Mouse (Mus musculus) lung, embryonic 14.5 days (tissue): ENCODE measurements around the gene Zfp853. TPM values are rescaled to one million over a fixed set of nuclear protein-coding genes. Genes with fewer than 3 reads are reported as not detected.

Source experiments
- ATAC-seq: fragments of 200-750 bp; cut with Nextera tagmentation; 2 replicates; pipeline ENCODE4 v1.8.0; 2017; ENCODE audit warnings: mild to moderate bottlenecking, moderate TSS enrichment, moderate library complexity; ENCODE audit not compliant: insufficient read depth
- DNase-seq: peaks from one replicate; pipeline ENCODE4 v3.0.0-alpha.2; 2015
- H3K27ac ChIP-seq: fragments of 300-500 bp; sonication (generic); 2 replicates; pipeline ENCODE4 v1.5.1; 2014; ENCODE audit warnings: low read depth, mild to moderate bottlenecking, moderate library complexity
- H3K27me3 ChIP-seq: fragments of 300-500 bp; sonication (generic); 2 replicates; pipeline ENCODE4 v1.6.1; 2014; ENCODE audit warnings: low read length, control low read depth; ENCODE audit not compliant: insufficient read depth
- H3K36me3 ChIP-seq: fragments of 300-500 bp; sonication (generic); 2 replicates; pipeline ENCODE4 v1.6.1; 2014; ENCODE audit warnings: control low read depth; ENCODE audit not compliant: insufficient read depth
- H3K4me1 ChIP-seq: fragments of 300-500 bp; sonication (generic); 2 replicates; pipeline ENCODE4 v1.6.1; 2014; ENCODE audit warnings: antibody characterized with exemption, control low read depth; ENCODE audit not compliant: insufficient read depth
- H3K4me2 ChIP-seq: fragments of 300-500 bp; sonication (generic); 2 replicates; pipeline ENCODE4 v1.6.1; 2014; ENCODE audit warnings: mild to moderate bottlenecking
- H3K4me3 ChIP-seq: fragments of 300-500 bp; sonication (generic); 2 replicates; pipeline ENCODE4 v1.5.1; 2014; ENCODE audit warnings: low read depth, low read length
- H3K9ac ChIP-seq: fragments of 300-500 bp; sonication (generic); 2 replicates; pipeline ENCODE4 v1.6.1; 2014
- H3K9me3 ChIP-seq: fragments of 300-500 bp; sonication (generic); 2 replicates; pipeline ENCODE4 v1.6.1; 2016; ENCODE audit warnings: low read depth, low read length, control low read depth
- CTCF ChIP-seq: IDR thresholded peaks from 2 replicates; pipeline ENCODE4 v1.5.1; 2016; ENCODE audit warnings: antibody characterized with exemption, low read depth
- WGBS: fragments of 180-500 bp; shearing (Covaris S2); extraction: QIAGEN DNeasy Blood & Tissue Kit; methylation state at CpG from one replicate; pipeline ENCODE4 v1.1.7; 2014; 5-methylcytosine and 5-hydroxymethylcytosine counted together
- polyA plus RNA-seq: library from polyadenylated mRNA; unstranded; fragments of >200 nt; fragmentation: Nextera tagmentation; extraction: Ambion mirVana; gene quantifications from 2 replicates; pipeline ENCODE4 v1.2.1, GENCODE M21; 2014

Gene Zfp853
- polyA plus RNA-seq, 1 experiment from 2014 or later, result not detected

GRCm38 (mm10) chr5:143253881-143254486 lies 39.4 kb downstream of the Zfp853 start:
- Histone ChIP-seq H3K36me3 (peaks cover 22% of the 10 kb centered on the region; the same call in 1 of the 2 replicates), H3K27me3 (peaks cover 75% of the 10 kb centered on the region), H3K9ac (no peak overlapping the region), H3K9me3 (no peaks in the 10 kb centered on the region), H3K4me1 (no peaks in the 10 kb centered on the region), H3K4me2 (peak overlapping the region; percentile 78), H3K4me3 (peak overlapping the region; percentile 45), H3K27ac (no peak overlapping the region)
- ATAC-seq (peak; percentile 39; the same call in 1 of the 2 replicates), DNase-seq (peak; percentile 36)
- 12% methylated on average over 69 of the region's 81 CpGs for WGBS
- no peak for TF ChIP-seq CTCF

GRCm38 (mm10) chr5:143253186-143253880 lies 40.1 kb downstream of the Zfp853 start:
- TF ChIP-seq CTCF, result no peak
- H3K27me3 ChIP-seq, result peaks cover 73% of the 10 kb centered on the region
- no peaks in the 10 kb centered on the region for H3K9me3 ChIP-seq
- no peak overlapping the region for H3K27ac ChIP-seq
- peaks cover 28% of the 10 kb centered on the region; the same call in 1 of the 2 replicates for H3K36me3 ChIP-seq
- H3K4me3 ChIP-seq, result peak overlapping the region; percentile 45
- H3K4me1 ChIP-seq, result no peaks in the 10 kb centered on the region
- no peak overlapping the region for H3K9ac ChIP-seq
- ATAC-seq (peak; percentile 20; the same call in 1 of the 2 replicates), DNase-seq (peak; percentile 42)
- H3K4me2 ChIP-seq, result peak overlapping the region; percentile 78
- WGBS, result 8% methylated on average over 101 of the region's 103 CpGs

GRCm38 (mm10) chr5:143252791-143253185 lies 40.6 kb downstream of the Zfp853 start:
- no peak overlapping the region for H3K9ac ChIP-seq
- no peak overlapping the region for H3K27ac ChIP-seq
- no peak for TF ChIP-seq CTCF
- H3K36me3 ChIP-seq, result peaks cover 33% of the 10 kb centered on the region; the same call in 1 of the 2 replicates
- peaks cover 69% of the 10 kb centered on the region for H3K27me3 ChIP-seq
- H3K4me3 ChIP-seq, result peak overlapping the region; percentile 45; the same call in 1 of the 2 replicates
- DNase-seq (no peak), ATAC-seq (no peak)
- WGBS, result 20% methylated on average over 18 of the region's 18 CpGs
- no peaks in the 10 kb centered on the region for H3K9me3 ChIP-seq
- no peak overlapping the region; the same call in 1 of the 2 replicates for H3K4me2 ChIP-seq
- H3K4me1 ChIP-seq, result no peaks in the 10 kb centered on the region

GRCm38 (mm10) chr5:143252039-143252438 lies 41.4 kb downstream of the Zfp853 start:
- no peak overlapping the region for H3K9ac ChIP-seq
- 47% methylated on average over 6 of the region's 6 CpGs for WGBS
- H3K27me3 ChIP-seq, result peaks cover 62% of the 10 kb centered on the region
- H3K4me2 ChIP-seq, result no peak overlapping the region
- peaks cover 34% of the 10 kb centered on the region for H3K36me3 ChIP-seq
- ATAC-seq (no peak), DNase-seq (no peak)
- no peaks in the 10 kb centered on the region for H3K9me3 ChIP-seq
- TF ChIP-seq CTCF, result no peak
- H3K4me1 ChIP-seq, result no peaks in the 10 kb centered on the region
- H3K4me3 ChIP-seq, result no peak overlapping the region
- H3K27ac ChIP-seq, result no peak overlapping the region

- 95% methylated on average over 26 of the region's 26 CpGs for WGBS
- no peak for TF ChIP-seq CTCF
- H3K9ac ChIP-seq, result no peak overlapping the region
- peaks cover 93% of the 10 kb centered on the region for H3K36me3 ChIP-seq
- no peaks in the 10 kb centered on the region for H3K9me3 ChIP-seq
- H3K4me1 ChIP-seq, result no peaks in the 10 kb centered on the region
- no peak overlapping the region for H3K4me3 ChIP-seq
- H3K4me2 ChIP-seq, result no peak overlapping the region
- DNase-seq, result no peak
- H3K27me3 ChIP-seq, result no peaks in the 10 kb centered on the region
- no peak for ATAC-seq
- H3K27ac ChIP-seq, result no peak overlapping the region
These were observed 48.5 kb downstream of the Zfp853 start for GRCm38 (mm10) chr5:143244926-143245325.

Other genes starting within 250 kb of the Zfp853 start
- 31.5 and 36.1 TPM in 2 replicates for gene Rnf216, start 180.6 kb downstream of the Zfp853 start, polyA plus RNA-seq
- not detected in 2 replicates for gene Olfr718-ps1, start 146.0 kb downstream of the Zfp853 start, polyA plus RNA-seq
- 12.2 and 15.5 TPM in 2 replicates for gene Rbak, start 112.8 kb downstream of the Zfp853 start, polyA plus RNA-seq
- gene Spdye4b, start 112.6 kb downstream of the Zfp853 start, polyA plus RNA-seq, result not detected in 2 replicates
- not detected in 2 replicates for gene Spdye4a, start 66.7 kb downstream of the Zfp853 start, polyA plus RNA-seq
- 16.9 and 17.2 TPM in 2 replicates for gene Zfp12, start 58.5 kb downstream of the Zfp853 start, polyA plus RNA-seq
- 2.1 and 2.3 TPM in 2 replicates for gene Zfp316, start 23.6 kb downstream of the Zfp853 start, polyA plus RNA-seq
- gene E130309D02Rik, start 21.7 kb upstream of the Zfp853 start, polyA plus RNA-seq, result 40.0 and 46.6 TPM in 2 replicates
- gene Zdhhc4, start 35.6 kb upstream of the Zfp853 start, polyA plus RNA-seq, result 74.6 and 77.9 TPM in 2 replicates
- 0.17 and 0.27 TPM in 2 replicates for gene Grid2ip, start 63.7 kb upstream of the Zfp853 start, polyA plus RNA-seq
- 343 and 370 TPM in 2 replicates for gene Kdelr2, start 110.2 kb upstream of the Zfp853 start, polyA plus RNA-seq
- gene Daglb, start 171.0 kb upstream of the Zfp853 start, polyA plus RNA-seq, result 7.3 and 9.2 TPM in 2 replicates
- 588 and 606 TPM in 2 replicates for gene Rac1, start 234.4 kb upstream of the Zfp853 start, polyA plus RNA-seq